Mouse (Mus musculus) heart, postnatal 0 days (tissue): ENCODE data around the gene Slc43a3. TPM values are rescaled to one million over a fixed set of nuclear protein-coding genes. Genes with fewer than 3 reads are reported as not detected.
A peak's percentile ranks its signal among the peaks of the same experiment; 100 is the strongest.

ENCODE experiments used
- ATAC-seq: fragments of 200-750 bp; cut with Nextera tagmentation; 2 replicates; pipeline ENCODE4 v1.8.0; 2017; ENCODE audit warnings: low read depth, moderate number of reproducible peaks, moderate library complexity; ENCODE audit not compliant: insufficient read depth
- DNase-seq: peaks from one replicate; pipeline ENCODE4 v3.0.0-alpha.2; 2016; ENCODE audit warnings: low spot score
- H3K27ac ChIP-seq: fragments of 300-500 bp; sonication (generic); 2 replicates; pipeline ENCODE4 v1.5.1; 2014; ENCODE audit warnings: low read depth, mild to moderate bottlenecking
- H3K27me3 ChIP-seq: fragments of 300-500 bp; sonication (generic); 2 replicates; pipeline ENCODE4 v1.6.1; 2014; ENCODE audit warnings: low read length, mixed read lengths; ENCODE audit not compliant: control insufficient read depth, insufficient read depth
- H3K36me3 ChIP-seq: fragments of 300-500 bp; sonication (generic); replicated peaks from 2 replicates; pipeline ENCODE4 v1.6.1; 2014; ENCODE audit warnings: low read length, mixed read lengths; ENCODE audit not compliant: control insufficient read depth, insufficient read depth
- H3K4me1 ChIP-seq: fragments of 300-500 bp; sonication (generic); 2 replicates; pipeline ENCODE4 v1.6.1; 2014; ENCODE audit warnings: antibody characterized with exemption; ENCODE audit not compliant: control insufficient read depth, insufficient read depth
- H3K4me2 ChIP-seq: fragments of 300-500 bp; sonication (generic); 2 replicates; pipeline ENCODE4 v1.6.1; 2014; ENCODE audit warnings: low read depth, mild to moderate bottlenecking, low read length, moderate library complexity
- H3K4me3 ChIP-seq: fragments of 300-500 bp; sonication (generic); 2 replicates; pipeline ENCODE4 v1.5.1; 2014; ENCODE audit warnings: low read depth, low read length
- H3K9ac ChIP-seq: fragments of 300-500 bp; sonication (generic); replicated peaks from 2 replicates; pipeline ENCODE4 v1.6.1; 2014; ENCODE audit warnings: low read depth, low read length, mixed read lengths
- H3K9me3 ChIP-seq: fragments of 300-500 bp; sonication (generic); replicated peaks from 2 replicates; pipeline ENCODE4 v1.6.1; 2016; ENCODE audit warnings: low read length; ENCODE audit not compliant: control insufficient read depth
- CTCF ChIP-seq: IDR thresholded peaks from 2 replicates; pipeline ENCODE4 v1.5.1; 2016; ENCODE audit warnings: antibody characterized with exemption, control low read depth, low read depth
- EP300 ChIP-seq: IDR thresholded peaks from 2 replicates; pipeline ENCODE4 v1.6.1; 2016; ENCODE audit warnings: antibody characterized with exemption, low read depth
- WGBS: fragments of 180-500 bp; shearing (Covaris S2); extraction: QIAGEN DNeasy Blood & Tissue Kit; methylation state at CpG from one replicate; pipeline ENCODE4 v1.1.7; 2014; 5-methylcytosine and 5-hydroxymethylcytosine counted together
- polyA plus RNA-seq: library from polyadenylated mRNA; unstranded; fragments of >200 nt; fragmentation: Nextera tagmentation; extraction: Ambion mirVana; gene quantifications from 2 replicates; pipeline ENCODE4 v1.2.1, GENCODE M21; 2015
- total RNA-seq: library from RNA; depleted of rRNA; stranded (reverse); fragments of >200 nt; gene quantifications from 2 replicates; pipeline ENCODE4 v1.2.3, GENCODE M21; 2014; ENCODE audit warnings: low replicate concordance

Gene Slc43a3
- total and polyA plus RNA-seq, 2 experiments from 2014 or later: 43.5 to 101 TPM

- Histone ChIP-seq H3K4me3 (no peak overlapping the region), H3K4me2 (no peak overlapping the region), H3K9me3 (no peaks in the 10 kb centered on the region), H3K4me1 (0 out of 2 replicates have a peak, but pooled peaks cover 13% of the 10 kb centered on the region), H3K9ac (no peak overlapping the region), H3K36me3 (peaks cover 44% of the 10 kb centered on the region), H3K27ac (no peak overlapping the region), H3K27me3 (no peaks in the 10 kb centered on the region)
- no peak for ATAC-seq
- TF ChIP-seq EP300 (no peak), CTCF (no peak)
- no peak for DNase-seq
- WGBS: 83% methylated on average over 11 of the region's 11 CpGs
These were observed 22.3 kb downstream of the Slc43a3 start for GRCm38 (mm10) chr2:84958588-84959264.

- Histone ChIP-seq H3K36me3 (peaks cover 22% of the 10 kb centered on the region), H3K9me3 (no peaks in the 10 kb centered on the region), H3K27me3 (no peaks in the 10 kb centered on the region), H3K9ac (no peak overlapping the region), H3K4me2 (no peak overlapping the region), H3K4me1 (0 out of 2 replicates have a peak, but pooled peaks cover 13% of the 10 kb centered on the region), H3K27ac (peak overlapping the region; percentile 52), H3K4me3 (no peak overlapping the region)
- WGBS: 52% methylated on average over 2 of the region's 2 CpGs
- peak; percentile 85 for DNase-seq
- TF ChIP-seq CTCF (peak; percentile 20), EP300 (peak; percentile 66; the same call in 1 of the 2 replicates)
- ATAC-seq: peak; percentile 88
These were observed 24.9 kb downstream of the Slc43a3 start for GRCm38 (mm10) chr2:84961300-84961699.

GRCm38 (mm10) chr2:84961901-84962300 is 25.5 kb downstream of the Slc43a3 start:
- TF ChIP-seq CTCF: no peak
- TF ChIP-seq EP300: no peak
- ATAC-seq (no peak), DNase-seq (no peak)
- no peaks in the 10 kb centered on the region for H3K27me3 ChIP-seq
- no peak overlapping the region for H3K9ac ChIP-seq
- WGBS: 73% methylated on average over 3 of the region's 3 CpGs
- no peak overlapping the region for H3K4me2 ChIP-seq
- 0 out of 2 replicates have a peak, but pooled peaks cover 13% of the 10 kb centered on the region for H3K4me1 ChIP-seq
- H3K27ac ChIP-seq: peak overlapping the region; percentile 32
- peaks cover 19% of the 10 kb centered on the region for H3K36me3 ChIP-seq
- no peak overlapping the region for H3K4me3 ChIP-seq
- no peaks in the 10 kb centered on the region for H3K9me3 ChIP-seq

GRCm38 (mm10) chr2:84962906-84963507 is 26.6 kb downstream of the Slc43a3 start:
- H3K27me3 ChIP-seq: no peaks in the 10 kb centered on the region
- H3K9me3 ChIP-seq: no peaks in the 10 kb centered on the region
- no peak for DNase-seq
- H3K9ac ChIP-seq: no peak overlapping the region
- H3K4me1 ChIP-seq: 0 out of 2 replicates have a peak, but pooled peaks cover 13% of the 10 kb centered on the region
- 44% methylated on average over 6 of the region's 6 CpGs for WGBS
- H3K4me3 ChIP-seq: no peak overlapping the region
- H3K27ac ChIP-seq: no peak overlapping the region
- no peak overlapping the region for H3K4me2 ChIP-seq
- 0 out of 2 replicates have a peak, but pooled peaks cover 8% of the 10 kb centered on the region for H3K36me3 ChIP-seq
- TF ChIP-seq CTCF (no peak), EP300 (no peak)
- no peak for ATAC-seq

- TF ChIP-seq EP300: no peak
- TF ChIP-seq CTCF: no peak
- H3K4me2 ChIP-seq: no peak overlapping the region
- H3K27me3 ChIP-seq: no peaks in the 10 kb centered on the region
- no peak overlapping the region for H3K9ac ChIP-seq
- H3K27ac ChIP-seq: no peak overlapping the region
- no peak for ATAC-seq
- DNase-seq: no peak
- H3K4me1 ChIP-seq: 0 out of 2 replicates have a peak, but pooled peaks cover 13% of the 10 kb centered on the region
- H3K9me3 ChIP-seq: no peaks in the 10 kb centered on the region
- no peak overlapping the region for H3K4me3 ChIP-seq
- 86% methylated on average over 7 of the region's 7 CpGs for WGBS
- H3K36me3 ChIP-seq: no peaks in the 10 kb centered on the region
These were observed 27.9 kb downstream of the Slc43a3 start for GRCm38 (mm10) chr2:84964111-84964801.
